Mouse (Mus musculus) testis, adult 2 months (tissue): ENCODE measurements around the gene Rpf1. TPM values are rescaled to one million over a fixed set of nuclear protein-coding genes. Genes with fewer than 3 reads are reported as not detected.

Experiments
- H3K27ac ChIP-seq: fragments of 200-500 bp; 2 replicates; pipeline ENCODE4 v1.5.1; 2012; ENCODE audit warnings: low read depth, low read length; ENCODE audit not compliant: control insufficient read depth, insufficient read depth
- H3K27me3 ChIP-seq: fragments of 200-500 bp; 2 replicates; pipeline ENCODE4 v1.6.1; 2012; ENCODE audit warnings: mild to moderate bottlenecking, low read length, moderate library complexity; ENCODE audit not compliant: control insufficient read depth, insufficient read depth
- H3K36me3 ChIP-seq: fragments of 200-500 bp; 2 replicates; pipeline ENCODE4 v1.6.1; 2012; ENCODE audit warnings: mild to moderate bottlenecking, low read length; ENCODE audit not compliant: control insufficient read depth, insufficient read depth
- H3K4me1 ChIP-seq: fragments of 200-500 bp; 2 replicates; pipeline ENCODE4 v1.6.1; 2012; ENCODE audit warnings: low read length; ENCODE audit not compliant: control insufficient read depth, insufficient read depth
- H3K4me3 ChIP-seq: fragments of 200-500 bp; 2 replicates; pipeline ENCODE4 v1.5.1; 2012; ENCODE audit warnings: low read depth, mild to moderate bottlenecking, low read length, moderate library complexity, mixed read lengths; ENCODE audit not compliant: control insufficient read depth
- CTCF ChIP-seq: fragments of 200-500 bp; IDR thresholded peaks from 2 replicates; pipeline ENCODE4 v1.5.1; 2012; ENCODE audit warnings: low read depth, mild to moderate bottlenecking, inconsistent platforms, low read length, moderate library complexity; ENCODE audit not compliant: control insufficient read depth, insufficient read depth, insufficient replicate concordance
- POLR2A ChIP-seq: fragments of 200-500 bp; IDR thresholded peaks from 2 replicates; pipeline ENCODE4 v1.6.1; 2012; ENCODE audit warnings: low read depth, mild to moderate bottlenecking, inconsistent platforms, low read length, moderate library complexity; ENCODE audit not compliant: control insufficient read depth
- polyA plus RNA-seq: library from polyadenylated mRNA; depleted of rRNA; stranded (reverse); fragments of >200 nt; gene quantifications from 2 replicates; pipeline ENCODE4 v1.2.3, GENCODE M21; 2012; rRNA removed

Rpf1 gene
- polyA plus RNA-seq, 1 experiment = 13.9 TPM

DNA sequence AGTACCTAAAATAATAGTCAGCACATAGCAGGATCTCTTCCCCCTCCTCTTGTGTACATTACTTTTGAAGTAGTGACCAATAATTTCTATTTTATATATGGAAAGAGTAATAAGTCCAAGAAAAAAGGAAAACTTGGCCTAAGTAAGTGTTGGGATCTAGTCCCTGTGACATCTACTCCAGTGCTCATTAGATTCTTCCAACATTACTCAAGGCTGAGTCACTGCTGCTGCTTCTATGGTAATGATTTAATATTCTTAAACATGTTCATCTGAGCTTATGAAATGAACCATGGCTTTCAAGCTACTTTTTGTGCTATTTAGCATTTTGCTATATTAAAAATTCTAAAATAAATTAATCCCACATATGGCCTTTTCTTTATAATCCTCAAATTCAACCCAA lies 47.5 kb downstream of the Rpf1 start:
- TF ChIP-seq POLR2A (no peak), CTCF (no peak)
- Histone ChIP-seq H3K27me3 (no peaks in the 10 kb centered on the region), H3K4me3 (no peak overlapping the region), H3K36me3 (no peaks in the 10 kb centered on the region; the same call in 1 of the 2 replicates), H3K27ac (no peak overlapping the region), H3K4me1 (no peaks in the 10 kb centered on the region)

DNA sequence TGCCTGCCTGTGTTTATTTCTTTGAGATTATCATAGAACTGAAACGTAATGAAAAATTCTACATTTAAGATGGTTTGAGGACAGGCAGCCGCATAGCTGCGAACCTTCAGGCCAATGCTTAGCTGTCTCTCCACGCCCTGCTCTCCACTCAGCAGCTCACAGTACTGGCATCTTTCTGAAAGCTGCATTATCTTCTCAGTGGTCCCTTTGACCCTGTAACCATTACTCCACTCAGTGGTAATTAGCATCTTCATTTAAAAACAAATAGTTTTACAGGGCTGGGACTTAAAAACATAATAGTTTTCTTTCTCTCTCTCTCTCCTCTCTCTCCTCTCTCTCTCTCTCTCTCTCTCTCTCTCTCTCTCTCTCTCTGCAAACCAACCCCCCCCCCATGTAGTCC lies 48.6 kb downstream of the Rpf1 start:
- no peak overlapping the region for H3K27ac ChIP-seq
- no peak for TF ChIP-seq POLR2A
- TF ChIP-seq CTCF = no peak

DNA sequence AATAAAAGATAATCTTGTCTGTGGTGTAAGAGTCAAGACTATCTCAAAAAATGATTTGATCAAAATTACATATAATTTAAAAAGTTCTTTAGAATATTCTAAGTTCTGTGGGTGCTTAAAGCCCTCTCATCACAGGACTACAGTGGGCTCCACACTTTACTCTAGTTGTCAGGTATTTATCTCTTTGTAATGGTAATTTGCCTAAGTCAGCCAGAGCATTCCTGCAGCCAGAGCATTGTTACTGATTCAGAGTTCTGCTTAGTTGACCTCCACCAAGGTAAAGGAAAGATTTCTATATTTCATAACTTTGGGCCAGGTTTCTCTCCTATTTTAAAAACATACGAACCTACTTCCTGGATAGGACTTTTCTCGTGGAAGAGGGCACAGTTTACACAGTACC lies 52.0 kb downstream of the Rpf1 start:
- no peaks in the 10 kb centered on the region for H3K4me1 ChIP-seq
- no peaks in the 10 kb centered on the region; the same call in 1 of the 2 replicates for H3K36me3 ChIP-seq
- no peak for TF ChIP-seq CTCF
- no peak for TF ChIP-seq POLR2A
- no peaks in the 10 kb centered on the region for H3K27me3 ChIP-seq
- no peak overlapping the region for H3K27ac ChIP-seq
- H3K4me3 ChIP-seq = no peak overlapping the region

More for the DNA sequence above, 48.6 kb downstream of the Rpf1 start:
- H3K4me1 ChIP-seq = no peaks in the 10 kb centered on the region
- H3K27me3 ChIP-seq = no peaks in the 10 kb centered on the region
- H3K36me3 ChIP-seq = no peaks in the 10 kb centered on the region; the same call in 1 of the 2 replicates
- no peak overlapping the region for H3K4me3 ChIP-seq

DNA sequence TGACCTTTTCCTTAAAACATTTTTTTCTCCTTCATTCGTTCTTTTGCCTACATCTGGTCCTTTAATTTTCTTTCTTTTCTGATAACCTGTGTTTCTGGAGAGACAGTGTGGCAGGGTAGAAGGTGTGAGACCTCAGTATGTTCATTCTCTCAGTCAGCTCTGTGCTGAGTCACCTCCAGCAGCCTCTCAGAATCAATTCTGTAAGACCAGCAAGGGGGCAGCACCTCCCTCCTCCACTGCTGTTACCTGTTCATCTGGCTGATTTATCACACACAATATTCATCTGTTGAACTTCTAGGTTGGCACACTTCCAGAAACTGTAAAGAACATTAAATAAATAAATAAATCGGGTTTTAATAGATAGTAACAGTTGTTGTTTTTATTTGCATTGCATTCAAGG lies 58.3 kb downstream of the Rpf1 start:
- Histone ChIP-seq H3K27me3 (no peaks in the 10 kb centered on the region), H3K36me3 (no peaks in the 10 kb centered on the region; the same call in none of the 2 replicates), H3K27ac (no peak overlapping the region), H3K4me3 (no peak overlapping the region), H3K4me1 (no peaks in the 10 kb centered on the region)
- no peak for TF ChIP-seq CTCF
- no peak for TF ChIP-seq POLR2A

Other genes with a start within 250 kb of the Rpf1 start
- 91.9 and 94.7 TPM in 2 replicates for gene Ssx2ip, start 116.8 kb downstream of the Rpf1 start, polyA plus RNA-seq
- gene Ctbs, start 71.6 kb downstream of the Rpf1 start, polyA plus RNA-seq = 1.0 and 1.6 TPM in 2 replicates
- gene Spata1, start 21.7 kb downstream of the Rpf1 start, polyA plus RNA-seq = 107 and 138 TPM in 2 replicates
- gene Gng5, start 21.6 kb downstream of the Rpf1 start, polyA plus RNA-seq = 566 and 635 TPM in 2 replicates
- gene Uox, start 49.0 kb upstream of the Rpf1 start, polyA plus RNA-seq = 0.11 and 0.75 TPM in 2 replicates
- gene Dnase2b, start 94.2 kb upstream of the Rpf1 start, polyA plus RNA-seq = not detected in 2 replicates
- 205 and 256 TPM in 2 replicates for gene 4930503B20Rik, start 129.9 kb upstream of the Rpf1 start, polyA plus RNA-seq
- 0.71 TPM in 1 of 2 replicates, not detected in the other for gene Samd13, start 164.2 kb upstream of the Rpf1 start, polyA plus RNA-seq